Mouse (Mus musculus): ENCODE measurements around the gene Dhx15. TPM values are rescaled to one million over a fixed set of nuclear protein-coding genes. Genes with fewer than 3 reads are reported as not detected.

The Dhx15 gene
- 42.5 and 78.8 TPM in 2 replicates for polyA plus RNA-seq (2012; ENCODE audit: low replicate concordance)

DNA sequence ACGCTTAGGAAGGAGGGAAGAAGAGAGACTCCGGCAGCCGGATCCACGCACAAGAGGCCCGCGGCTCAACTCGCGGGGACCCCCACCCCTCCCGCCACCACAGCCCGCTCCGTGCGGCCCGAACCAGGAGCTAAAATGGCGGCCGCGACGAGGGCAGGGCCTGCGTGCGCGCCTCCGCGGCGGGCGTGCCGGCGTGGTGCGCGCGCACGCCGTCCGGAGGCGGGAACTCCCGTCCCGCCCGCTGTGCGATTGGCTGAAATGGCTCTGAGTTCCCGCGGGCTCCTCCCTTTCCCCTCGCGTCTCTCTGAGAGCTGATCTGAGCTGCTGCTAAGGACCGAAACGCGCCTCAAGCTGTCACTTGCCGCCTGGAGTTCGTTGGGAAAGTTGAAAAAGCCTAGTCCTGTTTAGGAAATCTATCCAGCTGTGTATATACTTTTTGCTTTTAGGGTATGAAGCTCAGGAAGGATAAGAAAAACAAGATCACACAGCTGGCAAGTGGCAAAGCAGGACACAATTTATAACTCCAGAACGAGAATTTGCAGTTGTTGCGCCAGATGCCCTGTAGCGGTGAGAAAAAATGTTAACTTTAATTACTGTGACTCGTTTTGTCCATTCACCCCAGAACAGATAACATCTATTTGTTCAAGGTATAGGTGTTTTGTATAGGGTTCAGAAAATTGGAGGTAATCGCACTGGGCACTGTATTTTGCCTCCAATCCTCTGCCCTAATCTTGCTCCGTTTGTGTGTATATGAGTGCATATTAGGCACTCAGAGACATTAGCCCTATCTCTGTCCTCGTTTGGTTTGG lies at the start of gene Dhx15:
Dhx15 (minus strand) TSS at position 144 of the 809 bp plus-strand sequence.

Other genes starting within 250 kb of the Dhx15 start
- 1.3 and 5.7 TPM in 2 replicates for gene Sod3, start 173.3 kb upstream of the Dhx15 start, polyA plus RNA-seq (2012; ENCODE audit: low replicate concordance)

All from leukemia stem cell, adult 10-12 weeks (primary cell).